Mouse (Mus musculus) erythroblast, adult 5-6 weeks (primary cell): ENCODE data around the gene H2-DMb2. TPM values are rescaled to one million over a fixed set of nuclear protein-coding genes. Genes with fewer than 3 reads are reported as not detected.

ENCODE experiments used
- ATAC-seq: replicated peaks from 2 replicates; pipeline ENCODE4 v1.8.0; 2016; ENCODE audit warnings: moderate number of reproducible peaks, mild to moderate bottlenecking, moderate TSS enrichment, inconsistent platforms; ENCODE audit not compliant: poor library complexity, low FRiP score, severe bottlenecking
- total RNA-seq, 2 experiments: library from RNA; stranded (forward) in 1 of 2; stranded (reverse) in 1 of 2; fragments of 150-400 nt in 1 of 2; fragments of 200-764, 138-1000 nt in 1 of 2; gene quantifications; 2 replicates each; pipeline versions ENCODE4 v1.2.3 to v1.2.4; 2015 to 2017; ENCODE audit warnings: low replicate concordance in 2 of 2

Gene H2-DMb2
- total RNA-seq, 2 experiments from 2014 or later: 3.2 TPM; not detected in 1

DNA sequence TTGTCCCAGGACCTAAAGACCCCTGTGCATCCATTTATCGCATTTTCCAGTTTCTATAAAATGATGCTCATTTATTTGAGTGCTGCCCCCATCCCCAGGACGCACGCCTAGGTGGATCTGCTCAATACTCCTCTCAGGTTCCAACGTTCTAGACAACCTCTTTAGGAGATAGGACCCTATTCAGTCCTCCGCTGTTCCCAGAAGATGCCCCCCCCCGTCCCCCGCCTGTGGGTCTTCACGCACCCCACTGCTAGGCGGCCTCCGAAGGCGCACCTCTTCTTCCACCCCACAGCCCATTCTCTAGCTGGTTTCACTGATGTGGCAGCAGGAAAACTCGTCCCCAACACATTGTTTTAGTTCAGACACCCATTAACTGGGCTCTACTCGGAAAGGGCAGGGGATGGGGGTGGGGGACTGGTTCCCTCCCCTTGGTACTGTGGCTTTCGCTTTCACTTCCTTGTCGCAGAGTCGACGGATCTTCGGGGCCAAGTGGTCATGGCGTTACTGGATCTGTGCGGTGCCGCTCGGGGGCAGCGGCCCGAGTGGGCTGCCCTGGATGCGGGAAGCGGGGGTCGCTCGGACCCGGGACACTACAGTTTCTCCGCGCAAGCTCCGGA is 54.9 kb downstream of the H2-DMb2 start:
- ATAC-seq: no peak

DNA sequence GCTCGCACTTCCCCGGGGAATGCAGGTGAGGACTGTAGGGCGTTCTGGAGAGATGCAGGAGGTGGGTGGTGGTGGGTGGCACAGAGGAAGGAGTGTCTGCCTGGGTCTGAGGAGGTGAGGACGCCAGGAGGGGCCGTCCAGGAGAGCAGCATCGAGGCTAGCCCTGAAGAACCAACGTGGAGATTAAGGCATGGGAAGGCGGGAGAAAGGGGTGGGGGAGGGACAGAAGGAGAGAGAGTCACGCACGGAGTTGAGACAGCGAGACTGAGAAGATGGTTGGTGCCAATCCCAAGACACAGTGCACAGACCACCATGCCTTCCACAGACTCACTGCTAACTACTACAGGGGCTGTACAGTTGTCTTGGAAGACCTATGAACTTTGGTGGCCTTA is 55.4 kb downstream of the H2-DMb2 start:
- no peak for ATAC-seq

DNA sequence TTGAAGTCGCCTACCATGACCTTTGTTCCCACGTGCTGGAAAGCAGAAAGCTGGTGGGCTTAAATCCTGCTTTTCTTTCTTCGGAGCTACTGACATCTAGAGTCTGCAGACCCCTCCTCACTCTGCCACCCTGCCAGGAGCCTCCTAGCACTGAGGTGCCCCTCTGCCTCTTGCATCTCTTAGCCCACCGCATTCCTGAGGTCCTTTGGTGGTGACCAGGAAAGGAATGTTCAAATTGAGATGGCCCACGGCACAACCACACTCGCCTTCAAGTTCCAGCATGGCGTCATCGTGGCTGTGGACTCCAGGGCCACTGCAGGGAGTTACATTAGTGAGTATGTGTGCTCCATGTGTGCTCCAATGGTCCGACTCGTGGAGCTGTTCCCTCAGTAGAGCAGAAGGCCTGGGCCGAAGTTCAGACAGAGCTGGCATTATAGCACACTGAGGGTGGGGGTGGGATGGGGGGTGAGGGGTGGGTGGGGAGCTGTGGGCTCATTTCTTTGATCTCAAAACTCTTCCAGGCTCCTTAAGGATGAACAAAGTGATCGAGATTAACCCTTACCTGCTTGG is 56.0 kb downstream of the H2-DMb2 start:
- no peak for ATAC-seq

DNA sequence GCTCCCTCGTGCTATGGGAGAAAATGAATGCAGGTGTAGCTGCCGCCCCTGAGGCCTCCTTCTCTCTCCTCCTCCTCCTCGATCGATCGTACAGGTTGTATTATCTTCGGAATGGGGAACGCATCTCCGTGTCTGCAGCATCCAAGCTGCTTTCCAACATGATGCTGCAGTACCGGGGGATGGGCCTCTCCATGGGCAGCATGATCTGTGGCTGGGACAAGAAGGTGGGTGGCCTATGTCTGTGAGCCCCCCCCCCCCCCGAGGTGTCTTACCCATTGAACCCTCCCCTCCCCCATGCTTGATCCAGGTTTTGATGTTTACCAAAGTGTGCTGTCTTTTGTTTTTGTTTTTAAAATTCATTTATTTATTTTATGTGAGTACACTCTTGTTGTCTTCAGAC is 56.9 kb downstream of the H2-DMb2 start:
- ATAC-seq: no peak

DNA sequence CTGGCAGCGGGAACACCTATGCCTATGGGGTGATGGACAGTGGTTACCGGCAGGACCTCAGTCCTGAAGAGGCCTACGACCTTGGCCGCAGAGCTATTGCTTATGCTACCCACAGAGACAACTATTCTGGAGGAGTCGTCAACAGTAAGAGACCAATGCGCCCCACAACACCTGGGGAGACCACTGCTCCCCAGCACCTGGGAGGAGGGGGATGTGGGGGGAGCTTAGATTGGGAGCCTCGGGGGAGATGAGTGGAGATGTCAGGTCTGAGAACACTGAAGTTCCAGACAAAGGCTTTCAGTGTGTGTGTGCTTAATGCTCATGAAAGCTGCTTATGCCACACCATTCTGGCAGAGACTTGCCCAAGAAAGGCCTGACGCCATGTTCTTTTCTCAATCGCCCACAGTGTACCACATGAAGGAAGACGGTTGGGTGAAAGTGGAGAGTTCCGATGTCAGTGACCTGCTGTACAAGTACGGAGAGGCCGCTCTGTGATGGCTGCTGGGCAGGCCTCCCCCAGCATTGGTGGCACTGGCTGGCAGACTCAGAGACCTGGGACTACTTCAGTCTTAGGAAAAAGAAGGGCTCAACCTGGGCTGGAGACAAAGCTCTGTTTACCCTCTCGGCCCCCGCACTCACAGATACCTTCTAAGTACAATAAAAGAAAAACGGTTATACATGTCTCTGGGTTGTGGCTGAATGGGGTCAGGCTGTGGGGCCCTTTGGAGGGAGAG is 57.8 kb downstream of the H2-DMb2 start:
- ATAC-seq: no peak

Other genes with a start within 250 kb of the H2-DMb2 start
Only the 30 nearest of the 31 such genes appear.
- 12.1 and 14.2 TPM in 2 replicates for gene Daxx, start 233.9 kb upstream of the H2-DMb2 start, total RNA-seq (2015; ENCODE audit: low replicate concordance)
- gene Daxx, start 233.9 kb upstream of the H2-DMb2 start, total RNA-seq (2017; ENCODE audit: low replicate concordance): 20.4 and 21.7 TPM in 2 replicates
- 30.7 and 30.9 TPM in 2 replicates for gene Tapbp, start 227.4 kb upstream of the H2-DMb2 start, total RNA-seq (2015; ENCODE audit: low replicate concordance)
- gene Tapbp, start 227.4 kb upstream of the H2-DMb2 start, total RNA-seq (2017; ENCODE audit: low replicate concordance): 34.3 and 39.6 TPM in 2 replicates
- 4.0 and 7.9 TPM in 2 replicates for gene Zbtb22, start 227.4 kb upstream of the H2-DMb2 start, total RNA-seq (2015; ENCODE audit: low replicate concordance)
- gene Zbtb22, start 227.4 kb upstream of the H2-DMb2 start, total RNA-seq (2017; ENCODE audit: low replicate concordance): 8.8 and 10.3 TPM in 2 replicates
- gene Rgl2, start 213.8 kb upstream of the H2-DMb2 start, total RNA-seq (2015; ENCODE audit: low replicate concordance): 5.2 and 6.1 TPM in 2 replicates
- gene Rgl2, start 213.8 kb upstream of the H2-DMb2 start, total RNA-seq (2017; ENCODE audit: low replicate concordance): 5.6 and 9.7 TPM in 2 replicates
- 15.9 and 38.0 TPM in 2 replicates for gene Pfdn6, start 203.0 kb upstream of the H2-DMb2 start, total RNA-seq (2015; ENCODE audit: low replicate concordance)
- gene Pfdn6, start 203.0 kb upstream of the H2-DMb2 start, total RNA-seq (2017; ENCODE audit: low replicate concordance): 22.9 TPM in 2 replicates
- gene Wdr46, start 202.6 kb upstream of the H2-DMb2 start, total RNA-seq (2015; ENCODE audit: low replicate concordance): 4.0 and 15.9 TPM in 2 replicates
- gene Wdr46, start 202.6 kb upstream of the H2-DMb2 start, total RNA-seq (2017; ENCODE audit: low replicate concordance): 7.5 and 8.5 TPM in 2 replicates
- not detected in 2 replicates for gene B3galt4, start 191.8 kb upstream of the H2-DMb2 start, total RNA-seq (2015; ENCODE audit: low replicate concordance)
- gene B3galt4, start 191.8 kb upstream of the H2-DMb2 start, total RNA-seq (2017; ENCODE audit: low replicate concordance): 0.70 and 0.94 TPM in 2 replicates
- gene Vps52, start 187.5 kb upstream of the H2-DMb2 start, total RNA-seq (2015; ENCODE audit: low replicate concordance): 8.2 and 11.3 TPM in 2 replicates
- 13.0 and 17.0 TPM in 2 replicates for gene Vps52, start 187.5 kb upstream of the H2-DMb2 start, total RNA-seq (2017; ENCODE audit: low replicate concordance)
- gene Rps18, start 187.3 kb upstream of the H2-DMb2 start, total RNA-seq (2015; ENCODE audit: low replicate concordance): 758 and 917 TPM in 2 replicates
- gene Rps18, start 187.3 kb upstream of the H2-DMb2 start, total RNA-seq (2017; ENCODE audit: low replicate concordance): 207 and 301 TPM in 2 replicates
- 177 and 273 TPM in 2 replicates for gene H2-K1, start 143.0 kb upstream of the H2-DMb2 start, total RNA-seq (2015; ENCODE audit: low replicate concordance)
- gene H2-K1, start 143.0 kb upstream of the H2-DMb2 start, total RNA-seq (2017; ENCODE audit: low replicate concordance): 97.6 and 121 TPM in 2 replicates
- gene Ring1, start 118.6 kb upstream of the H2-DMb2 start, total RNA-seq (2015; ENCODE audit: low replicate concordance): 1.9 and 9.2 TPM in 2 replicates
- gene Ring1, start 118.6 kb upstream of the H2-DMb2 start, total RNA-seq (2017; ENCODE audit: low replicate concordance): 2.0 and 2.8 TPM in 2 replicates
- 26.5 and 50.7 TPM in 2 replicates for gene H2-Ke6, start 115.2 kb upstream of the H2-DMb2 start, total RNA-seq (2015; ENCODE audit: low replicate concordance)
- gene H2-Ke6, start 115.2 kb upstream of the H2-DMb2 start, total RNA-seq (2017; ENCODE audit: low replicate concordance): 15.0 and 17.8 TPM in 2 replicates
- not detected in 2 replicates for gene Slc39a7, start 111.6 kb upstream of the H2-DMb2 start, total RNA-seq (2015; ENCODE audit: low replicate concordance)
- gene Slc39a7, start 111.6 kb upstream of the H2-DMb2 start, total RNA-seq (2017; ENCODE audit: low replicate concordance): 11.5 and 16.6 TPM in 2 replicates
- gene Rxrb, start 111.5 kb upstream of the H2-DMb2 start, total RNA-seq (2015; ENCODE audit: low replicate concordance): 7.1 and 8.3 TPM in 2 replicates
- gene Rxrb, start 111.5 kb upstream of the H2-DMb2 start, total RNA-seq (2017; ENCODE audit: low replicate concordance): 10.7 and 12.0 TPM in 2 replicates
- 1.3 TPM in 1 of 2 replicates, not detected in the other for gene Col11a2, start 103.9 kb upstream of the H2-DMb2 start, total RNA-seq (2015; ENCODE audit: low replicate concordance)
- 4.3 and 7.0 TPM in 2 replicates for gene Col11a2, start 103.9 kb upstream of the H2-DMb2 start, total RNA-seq (2017; ENCODE audit: low replicate concordance)
- 0.84 and 7.9 TPM in 2 replicates for gene H2-Oa, start 51.0 kb upstream of the H2-DMb2 start, total RNA-seq (2015; ENCODE audit: low replicate concordance)
- gene H2-Oa, start 51.0 kb upstream of the H2-DMb2 start, total RNA-seq (2017; ENCODE audit: low replicate concordance): 1.1 TPM in 1 of 2 replicates, not detected in the other
- 15.9 and 37.5 TPM in 2 replicates for gene H2-DMa, start 23.8 kb upstream of the H2-DMb2 start, total RNA-seq (2015; ENCODE audit: low replicate concordance)
- gene H2-DMa, start 23.8 kb upstream of the H2-DMb2 start, total RNA-seq (2017; ENCODE audit: low replicate concordance): 11.7 and 13.3 TPM in 2 replicates
- gene Brd2, start 20.7 kb upstream of the H2-DMb2 start, total RNA-seq (2015; ENCODE audit: low replicate concordance): 36.1 and 75.0 TPM in 2 replicates
- 114 and 135 TPM in 2 replicates for gene Brd2, start 20.7 kb upstream of the H2-DMb2 start, total RNA-seq (2017; ENCODE audit: low replicate concordance)
- 6.1 and 9.6 TPM in 2 replicates for gene H2-DMb1, start 9.8 kb downstream of the H2-DMb2 start, total RNA-seq (2015; ENCODE audit: low replicate concordance)
- gene H2-DMb1, start 9.8 kb downstream of the H2-DMb2 start, total RNA-seq (2017; ENCODE audit: low replicate concordance): 7.1 and 15.8 TPM in 2 replicates
- gene Tap1, start 44.2 kb downstream of the H2-DMb2 start, total RNA-seq (2015; ENCODE audit: low replicate concordance): 6.9 and 12.1 TPM in 2 replicates
- 13.3 and 24.7 TPM in 2 replicates for gene Tap1, start 44.2 kb downstream of the H2-DMb2 start, total RNA-seq (2017; ENCODE audit: low replicate concordance)
- gene Psmb9, start 44.5 kb downstream of the H2-DMb2 start, total RNA-seq (2015; ENCODE audit: low replicate concordance): 16.1 and 55.0 TPM in 2 replicates
- 17.2 and 29.1 TPM in 2 replicates for gene Psmb9, start 44.5 kb downstream of the H2-DMb2 start, total RNA-seq (2017; ENCODE audit: low replicate concordance)
- gene Psmb8, start 54.4 kb downstream of the H2-DMb2 start, total RNA-seq (2015; ENCODE audit: low replicate concordance): 35.5 and 50.4 TPM in 2 replicates
- gene Psmb8, start 54.4 kb downstream of the H2-DMb2 start, total RNA-seq (2017; ENCODE audit: low replicate concordance): 34.0 and 37.2 TPM in 2 replicates
- 0.38 and 5.2 TPM in 2 replicates for gene Tap2, start 60.2 kb downstream of the H2-DMb2 start, total RNA-seq (2015; ENCODE audit: low replicate concordance)
- 7.8 and 11.2 TPM in 2 replicates for gene Tap2, start 60.2 kb downstream of the H2-DMb2 start, total RNA-seq (2017; ENCODE audit: low replicate concordance)
- gene H2-Ob, start 95.6 kb downstream of the H2-DMb2 start, total RNA-seq (2015; ENCODE audit: low replicate concordance): 4.8 and 8.1 TPM in 2 replicates
- gene H2-Ob, start 95.6 kb downstream of the H2-DMb2 start, total RNA-seq (2017; ENCODE audit: low replicate concordance): 1.4 TPM in 1 of 2 replicates, not detected in the other
- gene H2-Ab1, start 114.4 kb downstream of the H2-DMb2 start, total RNA-seq (2015; ENCODE audit: low replicate concordance): 60.8 and 138 TPM in 2 replicates
- 38.6 and 79.7 TPM in 2 replicates for gene H2-Ab1, start 114.4 kb downstream of the H2-DMb2 start, total RNA-seq (2017; ENCODE audit: low replicate concordance)
- 92.2 and 127 TPM in 2 replicates for gene H2-Aa, start 144.5 kb downstream of the H2-DMb2 start, total RNA-seq (2015; ENCODE audit: low replicate concordance)
- 32.1 and 32.2 TPM in 2 replicates for gene H2-Aa, start 144.5 kb downstream of the H2-DMb2 start, total RNA-seq (2017; ENCODE audit: low replicate concordance)
- 6.5 and 9.8 TPM in 2 replicates for gene H2-Eb1, start 162.6 kb downstream of the H2-DMb2 start, total RNA-seq (2015; ENCODE audit: low replicate concordance)
- 15.9 and 53.1 TPM in 2 replicates for gene H2-Eb1, start 162.6 kb downstream of the H2-DMb2 start, total RNA-seq (2017; ENCODE audit: low replicate concordance)
- not detected in 2 replicates for gene H2-Eb2, start 182.4 kb downstream of the H2-DMb2 start, total RNA-seq (2015; ENCODE audit: low replicate concordance)
- not detected in 2 replicates for gene H2-Eb2, start 182.4 kb downstream of the H2-DMb2 start, total RNA-seq (2017; ENCODE audit: low replicate concordance)
- gene Btnl2, start 211.5 kb downstream of the H2-DMb2 start, total RNA-seq (2015; ENCODE audit: low replicate concordance): 0.96 TPM in 1 of 2 replicates, not detected in the other
- gene Btnl2, start 211.5 kb downstream of the H2-DMb2 start, total RNA-seq (2017; ENCODE audit: low replicate concordance): 0.09 and 0.42 TPM in 2 replicates
- not detected in 2 replicates for gene Btnl1, start 233.8 kb downstream of the H2-DMb2 start, total RNA-seq (2015; ENCODE audit: low replicate concordance)
- not detected in 2 replicates for gene Btnl1, start 233.8 kb downstream of the H2-DMb2 start, total RNA-seq (2017; ENCODE audit: low replicate concordance)